Mouse (Mus musculus): ENCODE results near the gene Gmip. TPM values are rescaled to one million over a fixed set of nuclear protein-coding genes. Genes with fewer than 3 reads are reported as not detected.

Gene Gmip
- polyA plus RNA-seq, 1 experiment from 2014 or later = 6.0 TPM

DNA sequence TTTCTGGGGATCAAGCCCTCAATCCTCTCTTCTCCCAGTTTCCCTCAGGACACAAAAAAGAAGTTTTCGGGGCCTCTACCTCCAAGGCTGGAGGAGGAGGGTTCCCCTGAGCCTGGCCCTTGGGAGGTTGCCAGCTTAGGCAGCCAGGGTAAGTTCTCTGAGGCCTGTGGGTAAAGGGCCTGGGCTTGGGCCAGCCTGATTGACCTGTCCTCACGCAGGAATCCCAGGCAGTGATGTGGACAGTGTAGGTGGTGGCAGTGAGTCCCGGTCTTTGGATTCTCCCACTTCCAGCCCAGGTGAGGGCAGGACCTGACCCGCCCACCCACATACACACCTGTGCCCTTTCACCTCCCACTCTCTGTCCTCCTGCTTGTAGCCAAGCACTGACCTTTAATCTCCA is 6.9 kb downstream of the Gmip start:
- Histone ChIP-seq H3K27ac (replicated peaks) (no peak overlapping the region), H3K27me3 (ENCODE audit: control insufficient read depth, insufficient read depth, low read length) (no peaks in the 10 kb centered on the region), H3K4me3 (ENCODE audit: low read depth, low read length) (no peak overlapping the region), H3K9me3 (ENCODE audit: control insufficient read depth, low read length) (no peaks in the 10 kb centered on the region), H3K4me2 (replicated peaks; ENCODE audit: low read depth) (no peak overlapping the region), H3K36me3 (ENCODE audit: control insufficient read depth, insufficient read depth, low read length) (peaks cover 5% of the 10 kb centered on the region), H3K4me1 (replicated peaks; ENCODE audit: control insufficient read depth, insufficient read depth) (no peaks in the 10 kb centered on the region), H3K9ac (ENCODE audit: low read length) (no peak overlapping the region)
- no peak for DNase-seq (ENCODE audit: low spot score)
- TF ChIP-seq CTCF (IDR thresholded peaks at IDR 0.05; ENCODE audit: low read depth) (no peak), EP300 (optimal IDR thresholded peaks at IDR 0.05) (no peak)
- WGBS = 92% methylated on average over 4 of the region's 4 CpGs
- ATAC-seq (ENCODE audit: low FRiP score, low TSS enrichment) = no peak

DNA sequence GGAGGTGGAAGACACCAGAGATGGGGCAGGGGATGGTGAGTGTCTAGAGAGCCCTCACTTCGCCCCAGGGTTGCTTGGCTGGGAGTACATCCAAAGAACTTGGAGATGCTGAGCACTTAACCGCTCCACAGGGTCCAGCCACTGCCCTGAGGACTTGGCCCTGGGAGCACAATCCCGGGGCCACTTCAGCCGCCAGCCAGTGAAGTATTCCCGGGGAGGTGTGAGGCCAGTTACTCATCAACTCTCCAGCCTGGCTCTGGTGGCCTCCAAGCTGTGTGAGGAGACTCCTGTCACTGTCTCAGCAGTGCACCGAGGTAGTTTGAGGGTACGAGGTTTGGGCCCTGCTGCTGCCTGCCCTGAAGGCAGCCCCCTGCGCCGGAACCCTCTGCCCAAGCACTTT is 12.0 kb downstream of the Gmip start:
- H3K27me3 ChIP-seq (ENCODE audit: control insufficient read depth, insufficient read depth, low read length) = no peaks in the 10 kb centered on the region
- H3K4me3 ChIP-seq (ENCODE audit: low read depth, low read length) = no peak overlapping the region
- ATAC-seq (ENCODE audit: low FRiP score, low TSS enrichment) (no peak), DNase-seq (ENCODE audit: low spot score) (no peak)
- H3K27ac ChIP-seq (replicated peaks) = no peak overlapping the region
- H3K9me3 ChIP-seq (ENCODE audit: control insufficient read depth, low read length) = no peaks in the 10 kb centered on the region
- H3K4me2 ChIP-seq (replicated peaks; ENCODE audit: low read depth) = no peak overlapping the region
- peaks cover 3% of the 10 kb centered on the region; the same call in 1 of the 2 replicates for H3K36me3 ChIP-seq (ENCODE audit: control insufficient read depth, insufficient read depth, low read length)
- 81% methylated on average over 9 of the region's 9 CpGs for WGBS
- H3K9ac ChIP-seq (ENCODE audit: low read length) = no peak overlapping the region
- H3K4me1 ChIP-seq (replicated peaks; ENCODE audit: control insufficient read depth, insufficient read depth) = no peaks in the 10 kb centered on the region
- TF ChIP-seq CTCF (IDR thresholded peaks at IDR 0.05; ENCODE audit: low read depth) = no peak
- TF ChIP-seq EP300 (optimal IDR thresholded peaks at IDR 0.05) = no peak

DNA sequence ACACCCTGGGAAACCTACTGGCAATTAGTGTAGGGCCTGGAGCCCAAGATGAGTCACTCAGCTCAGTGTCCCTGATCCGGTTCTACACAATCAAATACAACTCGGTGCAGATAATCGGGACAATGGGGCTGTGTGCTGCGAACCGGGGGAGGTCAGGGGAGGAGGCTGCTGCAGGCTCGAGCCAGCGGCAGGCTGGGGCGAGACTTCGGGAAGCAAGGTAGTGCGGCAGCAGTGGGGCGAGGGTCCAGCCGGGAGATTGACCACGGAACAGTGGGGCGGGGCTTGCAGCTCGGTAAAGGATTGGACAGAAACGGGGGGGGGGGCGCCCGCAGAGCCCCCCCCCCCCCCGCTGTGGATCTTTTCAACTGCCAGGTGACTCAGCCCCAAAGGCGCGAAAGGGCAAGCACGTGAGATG is 13.5 kb downstream of the Gmip start:
- no peaks in the 10 kb centered on the region for H3K9me3 ChIP-seq (ENCODE audit: control insufficient read depth, low read length)
- peak overlapping the region; percentile 70 for H3K9ac ChIP-seq (ENCODE audit: low read length)
- WGBS = 1% methylated on average over 15 of the region's 22 CpGs
- peak overlapping the region; percentile 40; the same call in 1 of the 2 replicates for H3K27ac ChIP-seq (replicated peaks)
- H3K4me2 ChIP-seq (replicated peaks; ENCODE audit: low read depth) = peak overlapping the region; percentile 87
- peaks cover 3% of the 10 kb centered on the region; the same call in 1 of the 2 replicates for H3K36me3 ChIP-seq (ENCODE audit: control insufficient read depth, insufficient read depth, low read length)
- H3K4me1 ChIP-seq (replicated peaks; ENCODE audit: control insufficient read depth, insufficient read depth) = no peaks in the 10 kb centered on the region
- H3K27me3 ChIP-seq (ENCODE audit: control insufficient read depth, insufficient read depth, low read length) = no peaks in the 10 kb centered on the region
- H3K4me3 ChIP-seq (ENCODE audit: low read depth, low read length) = peak overlapping the region; percentile 53
- DNase-seq (ENCODE audit: low spot score) (peak; percentile 51), ATAC-seq (ENCODE audit: low FRiP score, low TSS enrichment) (peak; percentile 63)
- TF ChIP-seq EP300 (optimal IDR thresholded peaks at IDR 0.05) (no peak), CTCF (IDR thresholded peaks at IDR 0.05; ENCODE audit: low read depth) (no peak)

DNA sequence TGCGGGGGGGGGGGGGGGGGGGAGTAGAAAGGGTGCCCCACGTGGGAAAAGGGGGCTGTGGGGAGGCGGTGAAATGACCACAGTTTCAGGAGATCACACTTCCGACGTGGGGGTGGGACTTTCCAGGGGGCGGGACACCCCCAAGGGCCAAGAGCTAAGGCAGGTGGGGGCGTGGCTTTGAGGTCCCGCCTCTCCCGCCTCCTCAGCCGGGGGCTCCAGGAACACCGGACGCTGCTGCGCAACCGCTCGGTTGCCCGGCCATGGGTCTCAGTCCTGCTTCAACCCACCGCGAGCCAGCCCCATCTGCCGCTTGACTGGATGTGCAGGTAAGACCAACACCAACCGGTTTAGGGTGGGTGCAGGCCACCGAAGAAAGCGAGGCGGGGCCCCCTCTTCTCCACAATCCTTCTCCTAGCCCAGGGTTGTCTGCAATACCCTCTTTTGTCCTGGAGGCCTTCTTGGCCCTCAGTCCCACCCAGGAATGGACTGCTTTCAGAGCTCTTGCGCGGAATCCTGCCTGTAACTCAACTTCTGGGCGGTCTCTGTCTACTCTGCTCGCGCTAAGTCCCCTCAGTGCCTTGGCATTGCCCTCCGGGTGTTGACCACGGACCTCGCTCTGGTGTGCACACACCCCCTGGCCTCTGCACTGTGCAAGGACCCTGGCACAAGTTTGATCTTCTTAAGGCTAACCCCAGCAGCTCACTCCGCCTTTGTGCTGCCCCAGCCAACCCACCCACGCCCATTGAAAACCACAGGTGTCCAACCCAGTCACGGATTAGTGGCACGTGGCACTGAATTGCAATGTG is 14.1 kb downstream of the Gmip start, which contains the start of gene Lpar2:
Gene Lpar2, plus strand, starts transcription at position 44 of the 806 bp plus-strand sequence.
- H3K27me3 ChIP-seq (ENCODE audit: control insufficient read depth, insufficient read depth, low read length) = no peaks in the 10 kb centered on the region
- no peak for TF ChIP-seq EP300 (optimal IDR thresholded peaks at IDR 0.05)
- TF ChIP-seq CTCF (IDR thresholded peaks at IDR 0.05; ENCODE audit: low read depth) = peak; percentile 20; the same call in 1 of the 2 replicates
- H3K9ac ChIP-seq (ENCODE audit: low read length) = peak within 1 kb of the TSS; percentile 70
- H3K4me2 ChIP-seq (replicated peaks; ENCODE audit: low read depth) = peak within 1 kb of the TSS; percentile 87
- H3K4me1 ChIP-seq (replicated peaks; ENCODE audit: control insufficient read depth, insufficient read depth) = no peaks in the 10 kb centered on the region
- ATAC-seq (ENCODE audit: low FRiP score, low TSS enrichment) (peak; percentile 65), DNase-seq (ENCODE audit: low spot score) (peak; percentile 85)
- no peaks in the 10 kb centered on the region for H3K9me3 ChIP-seq (ENCODE audit: control insufficient read depth, low read length)
- peak within 1 kb of the TSS; percentile 53 for H3K4me3 ChIP-seq (ENCODE audit: low read depth, low read length)
- WGBS = 2% methylated on average over 32 of the region's 35 CpGs
- H3K27ac ChIP-seq (replicated peaks) = peak within 1 kb of the TSS; percentile 40; the same call in 1 of the 2 replicates
- no peaks in the 10 kb centered on the region for H3K36me3 ChIP-seq (ENCODE audit: control insufficient read depth, insufficient read depth, low read length)

DNA sequence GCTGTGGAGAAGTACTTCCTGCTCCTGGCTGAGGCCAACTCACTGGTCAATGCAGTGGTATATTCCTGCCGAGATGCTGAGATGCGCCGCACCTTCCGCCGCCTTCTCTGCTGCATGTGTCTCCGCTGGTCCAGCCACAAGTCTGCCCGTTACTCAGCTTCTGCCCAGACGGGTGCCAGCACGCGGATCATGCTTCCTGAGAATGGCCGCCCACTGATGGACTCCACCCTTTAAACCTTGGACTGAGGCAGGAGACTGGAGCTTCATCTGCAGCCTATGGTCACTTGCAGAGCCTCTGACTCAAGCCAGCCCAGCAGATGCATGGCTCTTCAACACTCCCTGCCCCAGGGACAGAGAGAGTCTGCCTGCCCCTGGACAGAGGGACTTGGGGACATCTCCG is 17.9 kb downstream of the Gmip start:
- 91% methylated on average over 12 of the region's 12 CpGs for WGBS
- no peak for TF ChIP-seq CTCF (IDR thresholded peaks at IDR 0.05; ENCODE audit: low read depth)
- TF ChIP-seq EP300 (optimal IDR thresholded peaks at IDR 0.05) = no peak
- H3K36me3 ChIP-seq (ENCODE audit: control insufficient read depth, insufficient read depth, low read length) = no peaks in the 10 kb centered on the region
- H3K27me3 ChIP-seq (ENCODE audit: control insufficient read depth, insufficient read depth, low read length) = no peaks in the 10 kb centered on the region
- H3K4me1 ChIP-seq (replicated peaks; ENCODE audit: control insufficient read depth, insufficient read depth) = no peaks in the 10 kb centered on the region
- no peak overlapping the region for H3K4me2 ChIP-seq (replicated peaks; ENCODE audit: low read depth)
- no peak overlapping the region for H3K27ac ChIP-seq (replicated peaks)
- H3K9ac ChIP-seq (ENCODE audit: low read length) = no peak overlapping the region
- ATAC-seq (ENCODE audit: low FRiP score, low TSS enrichment) (no peak), DNase-seq (ENCODE audit: low spot score) (no peak)
- no peak overlapping the region for H3K4me3 ChIP-seq (ENCODE audit: low read depth, low read length)
- H3K9me3 ChIP-seq (ENCODE audit: control insufficient read depth, low read length) = no peaks in the 10 kb centered on the region

DNA sequence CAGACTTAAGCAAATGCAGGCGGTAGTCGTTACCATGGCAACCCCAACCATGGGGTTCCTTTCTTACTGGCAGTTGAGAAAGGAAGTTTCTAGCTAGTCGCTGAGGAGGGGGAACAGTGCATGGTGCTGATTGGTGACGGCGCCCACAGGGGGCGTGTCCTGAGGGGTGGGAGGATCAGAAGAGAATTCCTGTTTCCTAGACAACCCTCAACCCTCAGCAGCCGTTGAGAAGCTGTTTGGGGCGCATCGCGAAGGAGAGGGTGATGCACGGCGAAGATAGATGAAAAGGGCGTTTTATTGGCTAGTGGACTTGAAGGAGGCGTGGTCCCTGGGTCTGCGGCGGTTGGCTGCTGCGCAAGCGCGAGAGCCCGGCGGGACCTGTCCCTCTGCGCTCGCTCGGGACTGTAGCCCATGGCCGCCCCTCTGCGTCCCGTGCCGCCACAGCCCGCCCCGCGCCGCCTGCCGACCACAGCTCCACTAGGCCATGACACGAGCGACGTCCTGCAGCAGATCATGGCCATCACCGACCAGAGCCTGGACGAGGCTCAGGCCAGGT is 23.9 kb downstream of the Gmip start, which contains the start of gene Pbx4:
Gene Pbx4, plus strand, starts transcription at position 194 of the 556 bp plus-strand sequence.
- H3K27me3 ChIP-seq (ENCODE audit: control insufficient read depth, insufficient read depth, low read length) = no peaks in the 10 kb centered on the region
- H3K9me3 ChIP-seq (ENCODE audit: control insufficient read depth, low read length) = no peaks in the 10 kb centered on the region
- peak; percentile 88 for ATAC-seq (ENCODE audit: low FRiP score, low TSS enrichment)
- H3K9ac ChIP-seq (ENCODE audit: low read length) = peak within 1 kb of the TSS; percentile 50
- H3K27ac ChIP-seq (replicated peaks) = no peak within 1 kb of the TSS
- TF ChIP-seq EP300 (optimal IDR thresholded peaks at IDR 0.05) (no peak), CTCF (IDR thresholded peaks at IDR 0.05; ENCODE audit: low read depth) (peak; percentile 54)
- H3K36me3 ChIP-seq (ENCODE audit: control insufficient read depth, insufficient read depth, low read length) = no peaks in the 10 kb centered on the region
- peak; percentile 74 for DNase-seq (ENCODE audit: low spot score)
- peak within 1 kb of the TSS; percentile 51 for H3K4me3 ChIP-seq (ENCODE audit: low read depth, low read length)
- 0% methylated on average over 38 of the region's 38 CpGs for WGBS
- H3K4me2 ChIP-seq (replicated peaks; ENCODE audit: low read depth) = peak within 1 kb of the TSS; percentile 93
- no peaks in the 10 kb centered on the region for H3K4me1 ChIP-seq (replicated peaks; ENCODE audit: control insufficient read depth, insufficient read depth)
